Mouse (Mus musculus) hindbrain, embryonic 15.5 days (tissue): Measurements from ENCODE around the gene Gmeb1. TPM values are rescaled to one million over a fixed set of nuclear protein-coding genes. Genes with fewer than 3 reads are reported as not detected.
"Not testable (repeated sequence)": the region's sequence is repeated elsewhere in the genome, so short reads cannot be mapped to it uniquely, and the experiment has no call there.

ENCODE experiments used
- ATAC-seq: fragments of 200-750 bp; cut with Nextera tagmentation; 2 replicates; pipeline ENCODE4 v1.8.0; 2017; ENCODE audit warnings: low read depth, moderate number of reproducible peaks, moderate TSS enrichment; ENCODE audit not compliant: low FRiP score
- H3K27ac ChIP-seq: fragments of 300-500 bp; sonication (generic); replicated peaks from 2 replicates; pipeline ENCODE4 v1.5.1; 2015; ENCODE audit warnings: mild to moderate bottlenecking, inconsistent platforms
- H3K27me3 ChIP-seq: fragments of 300-500 bp; sonication (generic); 2 replicates; pipeline ENCODE4 v1.6.1; 2015; ENCODE audit warnings: control low read depth, inconsistent platforms
- H3K36me3 ChIP-seq: fragments of 300-500 bp; sonication (generic); 2 replicates; pipeline ENCODE4 v1.6.1; 2015; ENCODE audit warnings: control low read depth, inconsistent platforms
- H3K4me1 ChIP-seq: fragments of 300-500 bp; sonication (generic); replicated peaks from 2 replicates; pipeline ENCODE4 v1.6.1; 2015; ENCODE audit warnings: control low read depth, inconsistent platforms
- H3K4me2 ChIP-seq: fragments of 300-500 bp; sonication (generic); 2 replicates; pipeline ENCODE4 v1.6.1; 2015; ENCODE audit warnings: moderate library complexity, mild to moderate bottlenecking, inconsistent platforms
- H3K4me3 ChIP-seq: fragments of 300-500 bp; sonication (generic); 2 replicates; pipeline ENCODE4 v1.5.1; 2015; ENCODE audit warnings: mild to moderate bottlenecking, inconsistent platforms
- H3K9ac ChIP-seq: fragments of 300-500 bp; sonication (generic); 2 replicates; pipeline ENCODE4 v1.6.1; 2015; ENCODE audit warnings: inconsistent platforms
- H3K9me3 ChIP-seq: fragments of 300-500 bp; sonication (generic); 2 replicates; pipeline ENCODE4 v1.6.1; 2016; ENCODE audit warnings: control low read depth, inconsistent platforms
- WGBS: fragments of 180-500 bp; shearing (Covaris S2); methylation state at CpG from one replicate; pipeline ENCODE4 v1.1.7; 2015; 5-methylcytosine and 5-hydroxymethylcytosine counted together
- polyA plus RNA-seq: library from polyadenylated mRNA; unstranded; fragments of >200 nt; fragmentation: Nextera tagmentation; extraction: Ambion mirVana; gene quantifications from 2 replicates; pipeline ENCODE4 v1.2.1, GENCODE M21; 2015

Gmeb1 gene
- polyA plus RNA-seq, 1 experiment from 2014 or later, result 44.0 TPM

- Histone ChIP-seq H3K9ac (no peak overlapping the region), H3K9me3 (no peaks in the 10 kb centered on the region), H3K4me2 (no peak overlapping the region), H3K4me3 (no peak overlapping the region), H3K4me1 (no peaks in the 10 kb centered on the region), H3K36me3 (peaks cover 55% of the 10 kb centered on the region), H3K27me3 (no peaks in the 10 kb centered on the region), H3K27ac (no peak overlapping the region)
- 90% methylated on average over 5 of the region's 5 CpGs for WGBS
- ATAC-seq, result no peak
Observed at GRCm38 (mm10) chr4:132247451-132247997, 13.9 kb downstream of the Gmeb1 start.

- H3K36me3 ChIP-seq, result peaks cover 60% of the 10 kb centered on the region
Observed at GRCm38 (mm10) chr4:132245643-132246042, 15.8 kb downstream of the Gmeb1 start.

GRCm38 (mm10) chr4:132241208-132241607 is 20.2 kb downstream of the Gmeb1 start:
- no peak overlapping the region for H3K4me2 ChIP-seq
- WGBS, result 93% methylated on average over 3 of the region's 3 CpGs
- no peak overlapping the region for H3K9ac ChIP-seq
- H3K27me3 ChIP-seq, result no peaks in the 10 kb centered on the region
- H3K27ac ChIP-seq, result no peak overlapping the region
- H3K36me3 ChIP-seq, result peaks cover 55% of the 10 kb centered on the region
- ATAC-seq, result no peak
- H3K4me3 ChIP-seq, result no peak overlapping the region
- H3K4me1 ChIP-seq, result no peaks in the 10 kb centered on the region
- no peaks in the 10 kb centered on the region for H3K9me3 ChIP-seq

More at GRCm38 (mm10) chr4:132245643-132246042, 15.8 kb downstream of the Gmeb1 start:
- Histone ChIP-seq H3K4me1 (no peaks in the 10 kb centered on the region), H3K9ac (no peak overlapping the region), H3K4me2 (no peak overlapping the region), H3K27me3 (no peaks in the 10 kb centered on the region), H3K9me3 (no peaks in the 10 kb centered on the region), H3K4me3 (no peak overlapping the region), H3K27ac (no peak overlapping the region)
- 97% methylated on average over 3 of the region's 3 CpGs for WGBS
- ATAC-seq, result no peak

GRCm38 (mm10) chr4:132240367-132240766 is 21.0 kb downstream of the Gmeb1 start:
- ATAC-seq, result no peak
- no peak overlapping the region for H3K4me3 ChIP-seq
- WGBS, result 94% methylated on average over 3 of the region's 3 CpGs
- no peak overlapping the region for H3K27ac ChIP-seq
- no peaks in the 10 kb centered on the region for H3K27me3 ChIP-seq
- no peaks in the 10 kb centered on the region for H3K4me1 ChIP-seq
- H3K9me3 ChIP-seq, result no peaks in the 10 kb centered on the region
- H3K4me2 ChIP-seq, result no peak overlapping the region
- peaks cover 56% of the 10 kb centered on the region for H3K36me3 ChIP-seq
- no peak overlapping the region for H3K9ac ChIP-seq

- no peaks in the 10 kb centered on the region for H3K9me3 ChIP-seq
- no peak for ATAC-seq
- H3K4me3 ChIP-seq, result no peak overlapping the region
- WGBS, result 88% methylated on average over 4 of the region's 4 CpGs
- H3K27me3 ChIP-seq, result no peaks in the 10 kb centered on the region
- no peaks in the 10 kb centered on the region for H3K4me1 ChIP-seq
- H3K4me2 ChIP-seq, result no peak overlapping the region
- H3K9ac ChIP-seq, result no peak overlapping the region
- no peak overlapping the region for H3K27ac ChIP-seq
- H3K36me3 ChIP-seq, result peaks cover 65% of the 10 kb centered on the region
Observed at GRCm38 (mm10) chr4:132238356-132238755, 23.0 kb downstream of the Gmeb1 start.

- H3K9me3 ChIP-seq, result no peaks in the 10 kb centered on the region
- no peak overlapping the region for H3K4me3 ChIP-seq
- no peak overlapping the region for H3K4me2 ChIP-seq
- no peak for ATAC-seq
- WGBS, result 95% methylated on average over 8 of the region's 8 CpGs
- no peaks in the 10 kb centered on the region for H3K4me1 ChIP-seq
- no peak overlapping the region for H3K27ac ChIP-seq
- H3K27me3 ChIP-seq, result no peaks in the 10 kb centered on the region
- H3K36me3 ChIP-seq, result peaks cover 72% of the 10 kb centered on the region
- no peak overlapping the region for H3K9ac ChIP-seq
Observed at GRCm38 (mm10) chr4:132234710-132235109, 26.7 kb downstream of the Gmeb1 start.

- H3K4me1 ChIP-seq, result no peaks in the 10 kb centered on the region
- H3K4me2 ChIP-seq, result no peak overlapping the region
- H3K4me3 ChIP-seq, result no peak overlapping the region
- peaks cover 83% of the 10 kb centered on the region for H3K36me3 ChIP-seq
- H3K9me3 ChIP-seq, result no peaks in the 10 kb centered on the region
- WGBS, result 97% methylated on average over 5 of the region's 5 CpGs
- no peak for ATAC-seq
- H3K9ac ChIP-seq, result no peak overlapping the region
- no peak overlapping the region for H3K27ac ChIP-seq
- H3K27me3 ChIP-seq, result no peaks in the 10 kb centered on the region
Observed at GRCm38 (mm10) chr4:132230422-132230821, 31.0 kb downstream of the Gmeb1 start.

GRCm38 (mm10) chr4:132222001-132222400 is 39.4 kb downstream of the Gmeb1 start:
- WGBS, result 96% methylated on average over 5 of the region's 5 CpGs
- H3K36me3 ChIP-seq, result peaks cover 22% of the 10 kb centered on the region
- not testable (repeated sequence) for H3K4me1 ChIP-seq, H3K9me3 ChIP-seq, H3K27me3 ChIP-seq, H3K4me3 ChIP-seq, H3K4me2 ChIP-seq, ATAC-seq, H3K27ac ChIP-seq, H3K9ac ChIP-seq

- 81% methylated on average over 4 of the region's 6 CpGs for WGBS
- H3K4me3 ChIP-seq, H3K27ac ChIP-seq, H3K36me3 ChIP-seq, H3K4me1 ChIP-seq, ATAC-seq, H3K9me3 ChIP-seq, H3K4me2 ChIP-seq, H3K27me3 ChIP-seq, H3K9ac ChIP-seq: not testable (repeated sequence)
Observed at GRCm38 (mm10) chr4:132218439-132218838, 43.0 kb downstream of the Gmeb1 start.

- Histone ChIP-seq H3K36me3 (peaks cover 1% of the 10 kb centered on the region; the same call in 1 of the 2 replicates), H3K4me2 (no peak overlapping the region), H3K27ac (no peak overlapping the region), H3K9ac (no peak overlapping the region), H3K4me3 (no peak overlapping the region), H3K4me1 (no peaks in the 10 kb centered on the region), H3K27me3 (no peaks in the 10 kb centered on the region), H3K9me3 (no peaks in the 10 kb centered on the region)
- no peak for ATAC-seq
- WGBS, result 88% methylated on average over 2 of the region's 2 CpGs
Observed at GRCm38 (mm10) chr4:132217781-132218180, 43.6 kb downstream of the Gmeb1 start.

- H3K4me3 ChIP-seq, result no peak overlapping the region
- no peaks in the 10 kb centered on the region for H3K9me3 ChIP-seq
- no peak overlapping the region for H3K9ac ChIP-seq
- no peak for ATAC-seq
- H3K4me1 ChIP-seq, result peaks cover 5% of the 10 kb centered on the region; the same call in 1 of the 2 replicates
- WGBS, result 77% methylated on average over 1 of the region's 1 CpGs
- no peak overlapping the region for H3K27ac ChIP-seq
- no peak overlapping the region for H3K4me2 ChIP-seq
- H3K36me3 ChIP-seq, result no peaks in the 10 kb centered on the region
- no peaks in the 10 kb centered on the region for H3K27me3 ChIP-seq
Observed at GRCm38 (mm10) chr4:132216602-132217001, 44.8 kb downstream of the Gmeb1 start.

GRCm38 (mm10) chr4:132214847-132215246 is 46.6 kb downstream of the Gmeb1 start:
- peaks cover 15% of the 10 kb centered on the region for H3K4me1 ChIP-seq
- no peak overlapping the region for H3K9ac ChIP-seq
- no peaks in the 10 kb centered on the region for H3K9me3 ChIP-seq
- no peak overlapping the region for H3K27ac ChIP-seq
- ATAC-seq, result no peak
- H3K4me3 ChIP-seq, result no peak overlapping the region
- WGBS, result 80% methylated on average over 4 of the region's 4 CpGs
- H3K36me3 ChIP-seq, result no peaks in the 10 kb centered on the region
- H3K27me3 ChIP-seq, result no peaks in the 10 kb centered on the region
- H3K4me2 ChIP-seq, result no peak overlapping the region
